Mouse (Mus musculus): ENCODE results near the gene Glt8d2.

Gene Glt8d2

GRCm38 (mm10) chr10:82690494-82690893, at the start of gene Glt8d2:
Gene Glt8d2 (minus strand): TSS chr10:82690650.
- no peak for DNase-seq (ENCODE audit: low spot score)

DNA sequence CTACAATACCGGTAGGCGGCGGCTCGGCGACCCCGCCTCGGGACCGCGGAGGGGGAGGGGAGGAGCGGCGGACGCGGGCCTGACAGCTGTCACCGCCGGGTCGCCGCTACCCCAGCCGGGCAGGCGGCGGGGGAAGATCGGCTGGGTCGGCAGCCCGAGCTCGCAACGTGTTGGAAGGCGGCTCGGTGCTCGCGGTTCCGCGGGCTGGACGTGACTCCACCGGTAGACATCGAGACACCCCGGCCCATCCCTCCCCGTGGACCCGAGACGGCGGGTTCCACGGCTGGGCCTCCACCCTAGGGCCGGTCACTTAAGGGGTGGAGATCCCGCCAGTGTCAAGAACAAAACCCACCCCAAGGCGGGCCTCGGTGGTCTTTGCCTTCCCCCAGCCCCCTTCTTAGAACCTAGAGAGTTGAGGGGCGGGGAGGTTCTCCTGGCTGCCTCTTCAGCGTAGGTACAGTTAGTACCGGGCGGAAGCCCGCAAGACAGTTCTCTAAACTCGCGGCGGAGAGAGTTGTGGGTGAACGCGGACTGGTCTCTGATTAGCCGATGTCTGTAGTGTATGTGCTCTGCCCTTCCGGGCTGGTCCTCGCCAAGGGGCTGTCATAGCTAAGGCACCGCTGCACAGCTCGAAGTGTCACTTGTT, 9.0 kb upstream of the Glt8d2 start:
- DNase-seq (ENCODE audit: low spot score): no peak

DNA sequence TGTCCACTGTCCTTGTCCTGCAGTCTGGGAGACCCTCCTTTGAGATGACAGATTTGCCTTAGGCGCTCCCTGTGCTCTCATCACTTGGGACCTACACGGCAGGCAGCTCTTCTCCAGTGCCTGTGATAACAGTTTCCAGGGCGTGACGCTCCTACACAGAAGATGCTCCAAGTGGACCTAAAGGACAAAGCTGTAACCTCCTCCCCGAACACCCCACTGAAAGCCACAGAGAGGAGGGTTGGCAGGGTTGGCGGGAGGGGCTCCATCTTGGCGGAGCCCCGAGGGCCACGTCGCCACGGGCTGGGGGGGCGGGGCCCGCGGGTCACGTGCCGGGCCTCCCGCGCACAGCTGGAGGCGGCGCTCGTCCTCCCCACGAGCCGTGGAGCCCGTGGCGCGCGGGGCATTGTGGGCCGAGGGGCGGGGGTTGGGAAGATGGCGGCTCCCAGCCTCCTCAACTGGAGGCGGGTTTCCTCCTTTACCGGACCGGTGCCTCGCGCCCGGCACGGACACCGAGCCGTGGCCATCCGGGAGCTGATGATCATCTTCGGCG, 8.3 kb upstream of the Glt8d2 start:
- no peak for DNase-seq (ENCODE audit: low spot score)

DNA sequence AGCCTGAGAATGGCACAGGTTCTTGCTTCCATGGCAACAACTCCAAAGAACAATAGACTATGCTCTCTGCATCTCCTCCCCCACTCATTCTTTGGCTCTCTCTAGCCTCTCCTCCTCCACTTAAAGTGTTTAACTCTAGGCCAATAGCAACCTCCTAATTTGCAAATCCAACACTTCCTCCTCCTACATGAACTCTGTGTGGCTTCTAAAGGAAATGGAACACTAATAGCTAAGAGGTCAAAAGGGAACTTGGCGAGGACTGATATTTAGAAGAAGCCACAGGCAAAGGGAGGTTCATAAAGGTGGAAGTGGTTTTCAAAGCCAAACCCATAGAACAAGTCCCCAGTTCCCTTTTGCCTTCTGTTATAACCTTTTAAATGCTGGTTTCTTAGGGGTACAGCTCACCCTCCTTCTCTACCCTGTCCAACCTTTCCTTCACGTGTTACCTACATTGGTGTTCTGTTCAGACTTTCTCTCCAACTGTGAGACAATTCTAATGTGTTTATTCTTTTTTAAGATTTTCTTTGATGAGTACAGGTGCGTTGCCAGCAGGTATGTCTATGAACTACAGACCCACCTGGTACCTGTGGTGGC, 7.0 kb upstream of the Glt8d2 start:
- DNase-seq (ENCODE audit: low spot score): no peak

DNA sequence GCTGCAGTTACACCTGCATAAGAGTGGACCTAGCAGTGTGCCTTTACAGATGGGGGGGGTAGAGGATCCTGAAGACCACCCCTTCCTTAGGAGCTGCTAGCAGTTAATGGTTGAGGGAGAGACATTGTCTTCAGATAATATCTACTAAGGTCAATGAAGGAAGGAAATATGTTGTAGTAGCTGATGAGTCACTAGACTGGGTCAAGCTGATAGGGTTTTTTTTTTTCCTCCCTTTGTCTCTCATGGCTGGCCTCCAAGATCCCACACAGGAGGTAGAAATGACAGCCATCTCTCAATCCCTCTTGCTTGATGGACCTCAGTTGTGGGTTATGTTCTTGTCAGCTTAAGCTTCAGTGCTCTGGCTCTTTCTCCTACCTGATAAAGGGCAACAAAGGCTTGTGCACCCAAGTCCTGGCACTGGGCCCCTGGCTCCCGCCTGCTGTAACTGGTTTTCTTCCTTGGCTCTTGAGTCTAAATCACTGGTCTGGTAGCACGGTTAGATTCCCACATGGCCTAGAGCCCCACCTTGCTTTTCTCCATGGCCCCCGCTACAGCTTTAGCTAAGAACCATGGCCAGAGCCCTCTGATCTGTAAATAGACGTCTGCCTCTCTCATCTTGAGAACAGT, 6.1 kb upstream of the Glt8d2 start:
- no peak for DNase-seq (ENCODE audit: low spot score)

DNA sequence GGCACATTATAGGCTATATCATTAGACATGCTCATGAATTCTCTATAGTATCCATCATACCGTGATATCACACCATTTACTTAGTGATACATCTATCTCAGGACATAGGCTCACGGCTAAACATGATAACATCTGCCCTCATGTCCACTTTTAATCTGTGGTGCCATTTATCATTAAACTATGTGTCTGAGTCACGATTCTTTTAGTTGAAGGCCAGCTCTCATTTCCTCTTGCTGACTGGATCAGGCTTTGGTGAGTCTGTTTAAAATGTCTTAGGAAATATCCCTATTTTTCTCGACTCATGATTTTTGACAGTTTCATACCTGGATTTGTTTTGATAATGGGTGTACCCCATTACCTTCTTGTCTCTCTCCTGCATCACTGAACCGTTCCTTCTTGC, 5.5 kb upstream of the Glt8d2 start, which contains the start of gene Hcfc2:
TSS of gene Hcfc2 (plus strand) at position 205 of the 400 bp plus-strand sequence.
- DNase-seq (ENCODE audit: low spot score): no peak

DNA sequence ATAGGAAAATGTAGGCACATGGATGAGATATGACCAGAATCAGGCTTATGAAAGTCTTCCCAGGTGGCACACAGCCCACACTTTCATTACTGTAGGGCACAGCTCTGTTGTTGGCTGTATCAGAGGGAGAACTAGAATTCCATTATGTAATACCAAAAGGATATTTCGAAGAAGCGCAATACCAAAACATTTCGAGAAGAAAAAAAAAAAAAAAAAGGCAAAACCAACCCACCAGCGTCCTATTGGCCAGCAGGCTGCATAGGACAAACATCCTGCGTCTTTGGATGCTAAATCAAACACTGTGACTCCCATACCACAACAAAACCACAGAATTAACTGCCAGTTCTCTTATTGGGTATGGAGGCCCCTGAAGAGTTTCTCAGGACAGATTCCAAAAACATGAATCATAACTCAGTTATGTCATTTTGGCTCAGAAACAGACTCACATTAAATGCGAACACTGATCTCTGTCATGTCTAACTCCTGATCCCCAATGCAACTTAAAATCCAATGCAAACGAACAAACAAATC, 704 bp downstream of the Glt8d2 start:
- DNase-seq (ENCODE audit: low spot score): no peak

GRCm38 (mm10) chr10:82685440-82685839, 5.0 kb downstream of the Glt8d2 start:
- DNase-seq (ENCODE audit: low spot score): no peak

GRCm38 (mm10) chr10:82681639-82682038, 8.8 kb downstream of the Glt8d2 start:
- DNase-seq (ENCODE audit: low spot score): no peak

- DNase-seq (ENCODE audit: low spot score): no peak
These were observed 9.7 kb downstream of the Glt8d2 start for GRCm38 (mm10) chr10:82680769-82681168.

GRCm38 (mm10) chr10:82676949-82677348, 13.5 kb downstream of the Glt8d2 start:
- no peak for DNase-seq (ENCODE audit: low spot score)

DNA sequence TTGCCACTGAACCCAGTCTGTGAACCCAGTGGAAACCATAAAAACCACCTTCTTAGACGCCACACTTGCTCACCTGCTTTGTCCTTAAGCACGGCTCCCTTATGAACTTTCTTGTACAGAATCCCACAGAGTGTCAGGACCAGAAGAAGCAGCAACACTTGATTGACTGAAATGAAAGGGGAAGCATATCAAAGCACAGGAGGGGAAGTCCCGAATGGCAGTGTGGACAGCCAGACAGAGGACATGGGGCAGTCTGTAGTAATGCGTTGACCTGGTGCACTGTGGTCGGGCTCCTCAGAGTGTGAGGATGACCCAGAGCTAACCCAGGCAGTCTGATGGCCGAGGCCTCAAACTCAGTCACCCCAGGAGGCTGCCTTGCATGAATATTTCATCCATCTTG, 20.2 kb downstream of the Glt8d2 start:
- no peak for DNase-seq (ENCODE audit: low spot score)

DNA sequence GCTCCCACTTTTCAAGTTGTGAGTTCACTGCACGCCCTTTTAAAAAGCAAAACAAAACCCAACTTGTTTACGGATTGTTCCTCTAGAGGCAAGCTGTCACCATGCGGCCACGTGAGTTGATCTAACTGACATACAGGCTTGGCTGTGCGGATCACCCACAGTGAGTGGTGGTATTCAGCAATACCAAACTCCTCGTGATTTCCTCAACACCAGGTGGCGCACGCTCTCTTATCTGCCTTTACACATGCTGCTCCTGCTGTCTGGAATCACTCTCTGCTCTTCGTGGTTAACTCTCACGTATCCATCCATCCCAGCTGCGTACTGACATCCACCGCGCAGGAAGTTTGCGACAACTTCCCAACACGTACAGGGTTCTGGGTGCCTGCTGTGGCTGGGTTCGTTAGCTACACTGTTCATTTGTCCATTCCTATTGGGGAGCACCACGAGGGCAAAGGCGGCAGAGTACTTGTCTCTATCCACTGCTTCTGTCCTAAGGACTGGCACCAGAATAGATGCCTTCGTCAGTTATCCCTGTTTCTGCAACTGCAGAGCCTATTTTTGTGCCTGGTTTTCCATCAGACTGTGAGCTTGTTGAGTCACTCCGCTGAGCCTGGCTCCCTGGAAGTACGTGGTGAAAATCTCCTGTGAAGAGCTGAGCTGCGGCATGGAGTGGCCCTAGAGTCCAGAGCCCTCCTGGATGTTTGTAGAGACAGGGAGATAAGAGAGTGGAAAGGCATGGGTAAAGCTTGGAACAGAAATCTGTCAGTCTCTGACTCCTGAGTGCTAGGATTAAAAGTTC, 23.8 kb downstream of the Glt8d2 start:
- DNase-seq (ENCODE audit: low spot score): peak; percentile 93

GRCm38 (mm10) chr10:82665951-82666350, 24.5 kb downstream of the Glt8d2 start:
- DNase-seq (ENCODE audit: low spot score): no peak

GRCm38 (mm10) chr10:82663289-82663688, 27.2 kb downstream of the Glt8d2 start:
- DNase-seq (ENCODE audit: low spot score): no peak

GRCm38 (mm10) chr10:82662267-82662990, 28.0 kb downstream of the Glt8d2 start:
- DNase-seq (ENCODE audit: low spot score): peak; percentile 69

GRCm38 (mm10) chr10:82661820-82662219, 28.6 kb downstream of the Glt8d2 start:
- DNase-seq (ENCODE audit: low spot score): no peak

DNA sequence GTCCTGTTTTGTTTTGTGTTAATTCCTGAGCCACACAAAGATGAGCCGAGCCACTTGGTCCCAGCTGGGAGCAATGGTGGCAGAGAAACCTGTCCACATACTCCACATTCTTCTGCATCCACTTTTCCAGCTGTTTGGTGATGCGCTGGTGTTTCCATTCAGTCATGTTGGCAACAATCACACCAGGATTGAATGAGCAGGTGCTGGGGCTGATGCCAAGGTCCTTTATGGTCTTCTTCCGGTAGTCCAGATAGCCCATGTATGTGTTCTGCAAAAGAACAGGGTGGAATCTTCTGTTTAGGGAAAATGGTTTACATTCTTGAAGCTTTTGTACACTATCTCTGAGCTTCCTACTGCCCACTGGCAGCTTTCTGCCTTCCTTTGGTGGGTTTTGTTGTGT, 35.9 kb downstream of the Glt8d2 start:
- no peak for DNase-seq (ENCODE audit: low spot score)

DNA sequence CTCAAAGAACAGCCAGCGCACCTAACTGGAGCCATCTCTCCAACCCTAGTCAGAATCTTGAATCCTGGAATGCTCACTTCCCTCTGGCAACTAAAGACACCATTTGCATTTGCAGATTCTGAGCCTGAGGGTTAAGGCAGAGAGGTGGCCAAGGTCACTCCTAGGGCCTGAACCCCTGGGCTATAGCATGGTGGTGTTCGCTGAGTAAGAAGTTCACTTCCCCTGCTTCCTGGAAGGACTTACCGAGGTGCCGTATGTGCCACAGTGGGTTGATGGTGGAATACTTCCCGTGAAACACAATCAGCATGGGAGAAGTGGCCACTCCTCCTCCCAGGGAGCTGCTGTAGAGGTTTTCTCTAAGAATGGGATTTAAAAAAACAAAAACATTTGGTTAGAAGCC, 37.8 kb downstream of the Glt8d2 start:
- DNase-seq (ENCODE audit: low spot score): no peak

GRCm38 (mm10) chr10:82651221-82651620, 39.2 kb downstream of the Glt8d2 start:
- no peak for DNase-seq (ENCODE audit: low spot score)

DNA sequence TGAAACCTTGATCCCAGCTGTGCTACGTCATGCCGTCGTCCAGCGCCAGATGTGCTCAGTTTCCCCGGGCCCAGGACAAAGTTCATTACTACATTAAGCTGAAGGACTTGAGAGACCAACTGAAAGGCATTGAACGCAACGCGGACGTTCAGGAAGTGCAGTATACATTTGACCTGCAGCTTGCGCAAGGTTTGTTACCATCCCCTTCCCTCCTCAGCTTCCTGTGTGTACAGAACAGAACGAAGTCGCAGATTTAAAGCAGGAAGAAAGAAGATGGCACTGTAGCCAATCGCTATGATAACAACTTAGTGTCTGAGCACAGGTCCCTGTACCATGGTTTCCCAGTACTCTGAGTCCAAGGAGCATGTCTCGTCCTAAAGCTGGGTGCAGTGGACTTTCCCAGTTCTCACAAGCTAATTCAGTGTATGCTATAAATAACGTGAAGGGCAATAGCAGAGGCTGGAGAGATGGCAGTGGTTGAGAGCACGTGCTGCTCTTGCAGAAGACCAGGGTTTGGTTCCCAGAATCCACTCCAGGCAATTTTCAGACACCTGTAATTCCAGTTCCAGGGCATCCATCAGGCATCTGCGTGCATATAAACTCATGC, 43.1 kb downstream of the Glt8d2 start:
- DNase-seq (ENCODE audit: low spot score): no peak
